Mouse (Mus musculus): ENCODE data around the gene Rasgef1a.

DNA sequence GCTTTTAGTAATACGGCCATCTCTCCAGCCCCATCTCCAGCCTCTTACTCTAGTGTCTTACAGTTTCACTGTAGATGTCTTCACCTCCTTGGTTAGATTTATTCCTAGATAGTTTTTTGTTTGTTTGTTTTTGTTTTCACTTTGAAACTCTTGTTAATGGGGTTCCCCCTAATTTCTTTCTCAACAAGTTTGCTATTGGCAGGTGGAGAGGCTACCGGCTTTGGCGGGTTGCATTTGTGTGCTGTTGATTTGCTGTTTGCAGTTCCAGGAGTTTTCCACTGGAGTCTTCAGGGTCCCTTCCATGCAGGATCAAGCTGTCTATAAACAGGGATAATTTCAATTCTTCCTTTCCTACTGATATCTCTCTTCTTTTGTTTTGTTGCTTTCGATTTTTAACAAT is 50.0 kb downstream of the Rasgef1a start:
- TF ChIP-seq CTCF (IDR thresholded peaks at IDR 0.05; ENCODE audit: control insufficient read depth, insufficient read depth, low read length) (no peak), POLR2A (IDR thresholded peaks at IDR 0.05; ENCODE audit: borderline replicate concordance, control insufficient read depth, low read depth, low read length) (no peak)
